Mouse (Mus musculus) intestine, embryonic 14.5 days (tissue): ENCODE results near the gene Tulp3. TPM values are rescaled to one million over a fixed set of nuclear protein-coding genes. Genes with fewer than 3 reads are reported as not detected.

Experiments
- ATAC-seq: fragments of 200-750 bp; cut with Nextera tagmentation; replicated peaks from 2 replicates; pipeline ENCODE4 v1.8.0; 2017; ENCODE audit warnings: low read depth, moderate number of reproducible peaks, moderate TSS enrichment, moderate library complexity; ENCODE audit not compliant: low FRiP score, low TSS enrichment
- DNase-seq: peaks from one replicate; pipeline ENCODE4 v3.0.0-alpha.2; 2018; ENCODE audit warnings: low spot score
- H3K27ac ChIP-seq: fragments of 300-500 bp; sonication (generic); 2 replicates; pipeline ENCODE4 v1.5.1; 2014; ENCODE audit warnings: low read depth, mild to moderate bottlenecking, control low read depth
- H3K27me3 ChIP-seq: fragments of 300-500 bp; sonication (generic); replicated peaks from 2 replicates; pipeline ENCODE4 v1.6.1; 2014; ENCODE audit warnings: low read length, control low read depth; ENCODE audit not compliant: control insufficient read depth, insufficient read depth
- H3K36me3 ChIP-seq: fragments of 300-500 bp; sonication (generic); 2 replicates; pipeline ENCODE4 v1.6.1; 2014; ENCODE audit warnings: low read length, control low read depth; ENCODE audit not compliant: control insufficient read depth, insufficient read depth
- H3K4me1 ChIP-seq: fragments of 300-500 bp; sonication (generic); replicated peaks from 2 replicates; pipeline ENCODE4 v1.6.1; 2014; ENCODE audit warnings: low read length, control low read depth, mixed read lengths; ENCODE audit not compliant: control insufficient read depth, insufficient read depth
- H3K4me2 ChIP-seq: fragments of 300-500 bp; sonication (generic); 2 replicates; pipeline ENCODE4 v1.6.1; 2014; ENCODE audit warnings: low read length
- H3K4me3 ChIP-seq: fragments of 300-500 bp; sonication (generic); 2 replicates; pipeline ENCODE4 v1.5.1; 2014; ENCODE audit warnings: low read depth, low read length, control low read depth, mixed read lengths
- H3K9ac ChIP-seq: fragments of 300-500 bp; sonication (generic); 2 replicates; pipeline ENCODE4 v1.6.1; 2014; ENCODE audit warnings: mild to moderate bottlenecking, low read length
- H3K9me3 ChIP-seq: fragments of 300-500 bp; sonication (generic); 2 replicates; pipeline ENCODE4 v1.6.1; 2016; ENCODE audit warnings: low read length, control low read depth; ENCODE audit not compliant: control insufficient read depth
- WGBS: fragments of 180-500 bp; shearing (Covaris S2); extraction: QIAGEN DNeasy Blood & Tissue Kit; methylation state at CpG from one replicate; pipeline ENCODE4 v1.1.7; 2014; 5-methylcytosine and 5-hydroxymethylcytosine counted together
- polyA plus RNA-seq: library from polyadenylated mRNA; unstranded; fragments of >200 nt; fragmentation: Nextera tagmentation; extraction: Ambion mirVana; gene quantifications from 2 replicates; pipeline ENCODE4 v1.2.1, GENCODE M21; 2014

Gene Tulp3
- polyA plus RNA-seq, 1 experiment from 2014 or later: 14.4 TPM

GRCm38 (mm10) chr6:128345623-128346022, 10.0 kb downstream of the Tulp3 start:
- ATAC-seq (no peak), DNase-seq (no peak)
- Histone ChIP-seq H3K36me3 (peaks cover 3% of the 10 kb centered on the region), H3K9ac (no peak overlapping the region), H3K4me3 (no peak overlapping the region), H3K27me3 (no peaks in the 10 kb centered on the region), H3K4me1 (no peaks in the 10 kb centered on the region), H3K4me2 (no peak overlapping the region), H3K27ac (no peak overlapping the region), H3K9me3 (no peaks in the 10 kb centered on the region)
- 92% methylated on average over 10 of the region's 10 CpGs for WGBS

- ATAC-seq: no peak
- Histone ChIP-seq H3K9ac (no peak overlapping the region), H3K4me2 (no peak overlapping the region), H3K9me3 (no peaks in the 10 kb centered on the region), H3K27ac (no peak overlapping the region), H3K4me3 (no peak overlapping the region), H3K27me3 (no peaks in the 10 kb centered on the region), H3K4me1 (peaks cover 7% of the 10 kb centered on the region), H3K36me3 (no peaks in the 10 kb centered on the region; the same call in 1 of the 2 replicates)
- no peak for DNase-seq
- WGBS: 90% methylated on average over 11 of the region's 11 CpGs
Observed at GRCm38 (mm10) chr6:128341956-128342723, 13.5 kb downstream of the Tulp3 start.

- no peak overlapping the region for H3K4me2 ChIP-seq
- H3K27me3 ChIP-seq: no peaks in the 10 kb centered on the region
- peaks cover 16% of the 10 kb centered on the region for H3K36me3 ChIP-seq
- H3K27ac ChIP-seq: no peak overlapping the region
- 33% methylated on average over 5 of the region's 5 CpGs for WGBS
- ATAC-seq: no peak
- H3K9me3 ChIP-seq: no peaks in the 10 kb centered on the region
- H3K4me3 ChIP-seq: no peak overlapping the region
- H3K4me1 ChIP-seq: peaks cover 7% of the 10 kb centered on the region
- no peak for DNase-seq
- no peak overlapping the region for H3K9ac ChIP-seq
Observed at GRCm38 (mm10) chr6:128338876-128339275, 16.8 kb downstream of the Tulp3 start.

DNA sequence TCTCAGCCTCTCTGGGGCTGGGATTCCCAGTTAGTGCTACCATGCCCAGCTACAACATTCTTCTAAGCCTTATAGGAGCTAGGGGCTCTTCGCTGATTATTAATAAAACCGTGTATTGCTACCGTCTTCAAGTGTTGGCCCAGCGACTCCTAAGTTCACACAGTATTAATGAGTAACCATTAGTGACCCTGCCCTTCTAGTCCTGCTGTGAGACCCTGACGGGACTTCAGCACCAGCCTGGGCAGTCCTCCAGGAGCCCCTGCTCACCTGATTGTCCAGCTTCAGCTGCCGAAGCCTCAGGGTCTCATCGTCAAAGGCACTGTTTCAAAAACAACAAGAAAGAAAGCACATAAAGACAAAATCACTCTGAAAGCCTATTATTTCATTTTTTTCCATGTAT, 18.2 kb downstream of the Tulp3 start:
- Histone ChIP-seq H3K9me3 (no peaks in the 10 kb centered on the region), H3K36me3 (peaks cover 28% of the 10 kb centered on the region), H3K9ac (no peak overlapping the region), H3K27me3 (no peaks in the 10 kb centered on the region), H3K4me2 (no peak overlapping the region), H3K4me1 (peaks cover 7% of the 10 kb centered on the region), H3K27ac (no peak overlapping the region), H3K4me3 (no peak overlapping the region)
- no peak for ATAC-seq
- WGBS: 78% methylated on average over 7 of the region's 7 CpGs
- DNase-seq: no peak

DNA sequence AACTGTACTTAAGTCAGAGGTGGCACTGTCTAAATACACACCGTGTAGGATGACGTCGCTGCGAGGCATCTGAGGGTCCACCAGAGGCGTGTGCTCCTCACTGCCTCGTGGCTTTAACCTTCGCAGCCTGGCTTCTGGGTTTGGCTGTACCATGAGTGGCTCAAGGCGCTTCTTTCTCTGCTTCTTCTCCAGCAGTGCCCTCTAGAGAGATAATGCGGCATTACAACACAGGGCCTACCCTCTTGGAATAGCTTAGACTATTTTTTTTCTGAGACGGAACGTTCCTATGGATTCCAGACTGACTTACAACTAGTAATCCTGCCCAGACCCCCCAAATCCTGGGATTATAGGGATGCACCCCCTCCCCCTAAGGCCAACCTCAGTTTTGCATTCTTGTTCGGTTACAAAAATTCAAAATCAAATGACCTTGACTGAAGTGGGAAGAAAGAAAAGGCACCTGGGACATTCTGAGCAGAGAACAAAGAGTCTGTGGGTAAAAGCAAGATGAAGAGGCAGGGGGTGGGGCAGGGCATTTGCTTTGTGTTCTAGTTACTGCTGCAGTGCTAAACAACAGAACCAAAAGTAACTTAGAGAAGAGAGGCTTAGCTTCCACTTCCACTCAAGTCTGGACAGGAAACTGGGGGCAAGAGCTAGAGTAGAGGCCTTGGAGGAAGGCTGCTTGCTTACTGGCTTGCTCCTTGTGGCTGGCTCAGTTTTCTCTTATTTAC, 21.1 kb downstream of the Tulp3 start:
- Histone ChIP-seq H3K4me3 (no peak overlapping the region), H3K4me2 (no peak overlapping the region), H3K27ac (no peak overlapping the region), H3K27me3 (no peaks in the 10 kb centered on the region), H3K4me1 (peaks cover 7% of the 10 kb centered on the region), H3K9me3 (no peaks in the 10 kb centered on the region), H3K36me3 (peaks cover 43% of the 10 kb centered on the region), H3K9ac (no peak overlapping the region)
- WGBS: 22% methylated on average over 12 of the region's 12 CpGs
- DNase-seq: peak; percentile 88
- ATAC-seq: no peak; the same call in 1 of the 2 replicates

DNA sequence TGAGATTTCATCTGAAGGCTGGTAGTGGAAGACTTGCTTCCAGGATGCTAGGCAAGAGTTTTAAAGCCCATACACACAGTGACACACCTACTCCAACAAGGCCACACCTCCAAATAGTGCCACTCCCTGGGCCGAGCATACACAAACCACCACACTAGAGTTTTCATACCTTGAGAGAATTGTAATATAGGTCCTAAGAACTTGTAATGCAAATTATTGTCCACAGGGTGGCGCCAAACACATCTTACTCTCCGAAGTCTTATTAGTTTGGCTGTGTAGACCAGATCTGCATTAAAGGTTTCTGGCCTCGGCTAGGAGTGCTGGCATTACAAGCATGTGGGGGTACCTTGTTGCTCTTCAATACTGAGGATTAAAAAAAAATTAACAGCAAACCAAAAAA, 37.3 kb downstream of the Tulp3 start:
- DNase-seq: peak; percentile 73
- 12% methylated on average over 4 of the region's 4 CpGs for WGBS
- Histone ChIP-seq H3K36me3 (peaks cover 24% of the 10 kb centered on the region), H3K4me1 (no peaks in the 10 kb centered on the region), H3K27me3 (no peaks in the 10 kb centered on the region), H3K4me2 (no peak overlapping the region), H3K9ac (no peak overlapping the region), H3K4me3 (no peak overlapping the region), H3K27ac (no peak overlapping the region), H3K9me3 (no peaks in the 10 kb centered on the region)
- 0 out of 2 replicates have a peak, but pooled peaks have one; percentile 34 for ATAC-seq

- ATAC-seq (no peak), DNase-seq (no peak)
- Histone ChIP-seq H3K4me2 (no peak overlapping the region), H3K4me3 (no peak overlapping the region), H3K9me3 (no peaks in the 10 kb centered on the region), H3K27me3 (no peaks in the 10 kb centered on the region), H3K27ac (no peak overlapping the region), H3K4me1 (no peaks in the 10 kb centered on the region), H3K9ac (no peak overlapping the region), H3K36me3 (no peaks in the 10 kb centered on the region)
- 77% methylated on average over 8 of the region's 8 CpGs for WGBS
Observed at GRCm38 (mm10) chr6:128315597-128315996, 40.1 kb downstream of the Tulp3 start.

DNA sequence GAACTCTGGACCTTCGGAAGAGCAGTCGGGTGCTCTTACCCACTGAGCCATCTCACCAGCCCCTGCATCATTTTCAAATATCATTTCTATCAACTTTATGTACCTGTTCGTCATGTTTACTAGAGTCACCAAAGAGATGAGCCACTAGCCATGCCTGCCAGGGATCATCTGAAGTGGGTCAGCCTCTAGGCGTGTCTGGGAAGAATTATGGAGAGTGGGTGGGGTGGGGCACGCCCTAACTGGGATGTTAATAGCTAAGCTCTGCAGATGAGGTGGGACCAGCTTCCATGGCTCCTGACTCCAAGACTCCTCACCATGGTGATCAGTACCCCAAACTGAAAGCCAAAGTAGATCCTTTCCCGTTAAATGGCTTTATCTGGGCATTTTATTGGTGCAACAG, 40.9 kb downstream of the Tulp3 start:
- no peaks in the 10 kb centered on the region for H3K4me1 ChIP-seq
- no peak overlapping the region for H3K4me3 ChIP-seq
- H3K27ac ChIP-seq: no peak overlapping the region
- DNase-seq (no peak), ATAC-seq (no peak)
- no peaks in the 10 kb centered on the region for H3K9me3 ChIP-seq
- H3K27me3 ChIP-seq: no peaks in the 10 kb centered on the region
- no peak overlapping the region for H3K4me2 ChIP-seq
- no peaks in the 10 kb centered on the region for H3K36me3 ChIP-seq
- WGBS: 88% methylated on average over 6 of the region's 6 CpGs
- H3K9ac ChIP-seq: no peak overlapping the region
